Mouse (Mus musculus) kidney, embryonic 15.5 days (tissue): ENCODE results near the gene Mrpl22. TPM values are rescaled to one million over a fixed set of nuclear protein-coding genes. Genes with fewer than 3 reads are reported as not detected.
A peak's percentile ranks its signal among the peaks of the same experiment; 100 is the strongest.
"Not testable (repeated sequence)": the region's sequence is repeated elsewhere in the genome, so short reads cannot be mapped to it uniquely, and the experiment has no call there.

ENCODE experiments used
- ATAC-seq: fragments of 200-750 bp; cut with Nextera tagmentation; replicated peaks from 2 replicates; pipeline ENCODE4 v1.8.0; 2017; ENCODE audit warnings: moderate TSS enrichment; ENCODE audit not compliant: low FRiP score
- H3K27ac ChIP-seq: fragments of 300-500 bp; sonication (generic); 2 replicates; pipeline ENCODE4 v1.5.1; 2015; ENCODE audit warnings: mild to moderate bottlenecking, inconsistent platforms
- H3K27me3 ChIP-seq: fragments of 300-500 bp; sonication (generic); 2 replicates; pipeline ENCODE4 v1.6.1; 2015; ENCODE audit warnings: inconsistent platforms
- H3K36me3 ChIP-seq: fragments of 300-500 bp; sonication (generic); 2 replicates; pipeline ENCODE4 v1.6.1; 2015; ENCODE audit warnings: inconsistent platforms
- H3K4me1 ChIP-seq: fragments of 300-500 bp; sonication (generic); 2 replicates; pipeline ENCODE4 v1.6.1; 2015; ENCODE audit warnings: inconsistent platforms
- H3K4me2 ChIP-seq: fragments of 300-500 bp; sonication (generic); 2 replicates; pipeline ENCODE4 v1.6.1; 2015; ENCODE audit warnings: moderate library complexity, mild to moderate bottlenecking, inconsistent platforms
- H3K4me3 ChIP-seq: fragments of 300-500 bp; sonication (generic); replicated peaks from 2 replicates; pipeline ENCODE4 v1.5.1; 2015; ENCODE audit warnings: mild to moderate bottlenecking, inconsistent platforms
- H3K9ac ChIP-seq: fragments of 300-500 bp; sonication (generic); 2 replicates; pipeline ENCODE4 v1.6.1; 2015; ENCODE audit warnings: mild to moderate bottlenecking, inconsistent platforms
- H3K9me3 ChIP-seq: fragments of 300-500 bp; sonication (generic); replicated peaks from 2 replicates; pipeline ENCODE4 v1.6.1; 2016; ENCODE audit warnings: inconsistent platforms
- WGBS: fragments of 180-500 bp; shearing (Covaris S2); methylation state at CpG from one replicate; pipeline ENCODE4 v1.1.7; 2015; ENCODE audit warnings: mixed read lengths; 5-methylcytosine and 5-hydroxymethylcytosine counted together
- polyA plus RNA-seq: library from polyadenylated mRNA; unstranded; fragments of >200 nt; fragmentation: Nextera tagmentation; extraction: Ambion mirVana; gene quantifications from 2 replicates; pipeline ENCODE4 v1.2.1, GENCODE M21; 2015

Mrpl22 gene
- polyA plus RNA-seq, 1 experiment from 2014 or later, result 145 TPM

- Histone ChIP-seq H3K4me1 (peaks cover 11% of the 10 kb centered on the region), H3K9ac (no peak overlapping the region), H3K4me3 (no peak overlapping the region), H3K27ac (no peak overlapping the region), H3K36me3 (no peaks in the 10 kb centered on the region), H3K27me3 (no peaks in the 10 kb centered on the region), H3K9me3 (no peaks in the 10 kb centered on the region), H3K4me2 (no peak overlapping the region)
- WGBS, result 89% methylated on average over 6 of the region's 6 CpGs
- no peak for ATAC-seq
Observed at GRCm38 (mm10) chr11:58189675-58190074, 18.2 kb downstream of the Mrpl22 start.

- Histone ChIP-seq H3K4me1 (peaks cover 18% of the 10 kb centered on the region), H3K9me3 (no peaks in the 10 kb centered on the region), H3K4me2 (no peak overlapping the region), H3K9ac (no peak overlapping the region), H3K36me3 (no peaks in the 10 kb centered on the region), H3K4me3 (no peak overlapping the region), H3K27ac (peak overlapping the region; percentile 37; the same call in 1 of the 2 replicates), H3K27me3 (no peaks in the 10 kb centered on the region)
- 78% methylated on average over 3 of the region's 3 CpGs for WGBS
- ATAC-seq, result no peak
Observed at GRCm38 (mm10) chr11:58193326-58193725, 21.9 kb downstream of the Mrpl22 start.

DNA sequence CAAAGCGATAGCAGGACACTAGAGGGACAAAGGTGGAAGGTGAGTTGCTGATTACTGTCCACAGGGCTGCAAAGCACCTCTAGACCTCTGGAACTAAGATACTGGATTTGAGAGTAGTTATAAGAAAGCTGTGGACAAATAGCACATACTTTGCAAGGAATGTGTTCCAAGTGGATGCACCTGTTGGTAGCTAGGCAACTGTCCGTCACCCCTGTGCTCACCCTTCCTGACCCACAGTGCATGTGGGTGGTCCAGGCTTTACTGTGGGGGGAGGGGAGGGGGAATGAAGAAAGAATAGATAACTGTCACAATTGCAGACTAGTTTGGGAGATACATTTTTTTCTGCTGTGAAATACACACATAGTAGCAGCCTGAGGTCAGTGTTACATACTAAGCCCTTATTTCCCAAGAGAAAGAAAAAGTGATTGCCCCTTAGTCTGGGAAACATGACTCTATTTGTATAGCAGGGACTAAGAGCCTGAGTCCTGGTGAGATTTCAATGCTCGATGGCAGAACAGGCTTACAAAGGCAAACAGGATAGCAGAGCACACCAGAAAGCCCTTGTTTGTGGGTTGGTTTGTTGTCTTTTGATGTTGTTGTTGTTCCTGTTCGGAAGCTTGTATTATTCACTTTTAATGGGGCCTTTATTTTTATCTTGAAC is 22.5 kb downstream of the Mrpl22 start:
- Histone ChIP-seq H3K4me3 (no peak overlapping the region), H3K9me3 (no peaks in the 10 kb centered on the region), H3K27ac (peak overlapping the region; percentile 37; the same call in 1 of the 2 replicates), H3K36me3 (no peaks in the 10 kb centered on the region), H3K4me2 (0 out of 2 replicates have a peak overlapping the region, but pooled peaks have one; percentile 1), H3K27me3 (no peaks in the 10 kb centered on the region), H3K9ac (no peak overlapping the region), H3K4me1 (peaks cover 18% of the 10 kb centered on the region)
- WGBS, result 48% methylated on average over 4 of the region's 4 CpGs
- no peak; the same call in 1 of the 2 replicates for ATAC-seq

DNA sequence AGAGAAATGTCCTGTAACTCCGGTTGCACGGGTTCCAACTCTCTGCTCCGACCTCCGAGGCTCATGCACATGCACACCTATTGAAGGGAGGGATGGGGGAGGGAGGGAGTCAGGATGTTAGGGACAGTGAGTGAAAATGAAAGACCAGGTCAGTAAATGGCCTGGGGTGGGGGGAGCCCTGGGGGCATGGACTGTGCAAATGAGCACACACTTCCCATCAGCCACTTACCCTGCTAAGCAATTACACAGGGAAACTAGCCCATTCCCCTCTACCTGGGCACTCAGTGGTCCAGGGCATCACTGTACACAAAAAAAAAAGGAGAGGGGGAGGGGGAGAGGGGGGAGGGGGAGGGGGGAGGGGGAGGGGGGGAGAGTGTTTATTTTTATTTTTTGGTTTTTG is 27.2 kb downstream of the Mrpl22 start:
- 88% methylated on average over 4 of the region's 4 CpGs for WGBS
- Histone ChIP-seq H3K4me2 (peak overlapping the region; percentile 62), H3K9ac (no peak overlapping the region), H3K36me3 (no peaks in the 10 kb centered on the region), H3K9me3 (no peaks in the 10 kb centered on the region), H3K4me3 (peak overlapping the region; percentile 69), H3K27ac (no peak overlapping the region), H3K27me3 (no peaks in the 10 kb centered on the region), H3K4me1 (peaks cover 13% of the 10 kb centered on the region)
- no peak for ATAC-seq

DNA sequence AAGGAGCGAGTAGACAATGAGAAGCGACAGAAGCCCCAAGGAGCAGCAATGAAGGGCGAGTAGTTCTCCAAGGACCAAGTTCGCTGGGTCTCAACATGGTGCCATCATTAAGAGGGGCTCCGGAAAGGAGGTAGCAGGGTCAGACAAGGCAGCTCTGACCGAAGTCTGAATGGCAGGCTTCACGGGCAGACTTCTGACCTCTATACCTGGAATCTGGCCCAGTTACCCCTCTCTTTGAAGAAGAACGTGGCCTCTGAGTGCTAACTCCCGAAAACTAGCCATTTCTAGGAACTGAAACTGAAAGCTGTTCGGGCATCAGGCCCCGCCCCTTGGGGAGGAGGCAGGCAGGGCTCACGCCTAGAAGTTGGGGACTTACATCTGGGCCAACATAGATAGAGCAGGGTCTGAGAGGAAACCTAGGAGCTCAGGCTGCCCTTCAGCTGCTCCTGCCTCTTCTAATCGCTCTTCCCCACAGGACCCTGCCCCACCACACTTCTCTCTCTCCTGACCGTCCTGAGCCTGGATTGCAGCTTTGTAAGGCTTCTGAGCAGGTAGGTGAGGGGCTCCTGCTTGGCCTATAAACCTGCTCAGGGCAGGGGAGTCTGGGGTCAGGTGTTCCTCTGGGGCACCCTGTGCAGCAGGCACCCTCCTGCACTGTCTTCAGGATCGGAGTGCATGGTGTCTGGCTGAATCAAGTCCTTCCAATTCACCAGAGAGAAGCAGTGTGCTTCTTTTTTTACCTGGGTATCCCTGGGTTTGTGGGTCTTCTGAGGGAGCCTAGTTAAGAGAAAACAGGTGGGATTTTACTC is 28.0 kb downstream of the Mrpl22 start, which contains the start of the genes Igtp and Irgm2:
TSS of gene Igtp (plus strand) at position 328 of the 809 bp plus-strand sequence.
TSS of gene Irgm2 (plus strand) at position 390 of the 809 bp plus-strand sequence.
- not testable (repeated sequence) for H3K36me3 ChIP-seq, H3K27me3 ChIP-seq, H3K9me3 ChIP-seq, H3K4me1 ChIP-seq
- peak within 1 kb of the TSS; percentile 74; the same call in 1 of the 2 replicates for H3K27ac ChIP-seq
- 7% methylated on average over 14 of the region's 15 CpGs for WGBS
- H3K4me3 ChIP-seq, result peak within 1 kb of the TSS; percentile 69
- H3K4me2 ChIP-seq, result peak within 1 kb of the TSS; percentile 62
- H3K9ac ChIP-seq, result peak within 1 kb of the TSS; percentile 43
- ATAC-seq, result peak; percentile 93

DNA sequence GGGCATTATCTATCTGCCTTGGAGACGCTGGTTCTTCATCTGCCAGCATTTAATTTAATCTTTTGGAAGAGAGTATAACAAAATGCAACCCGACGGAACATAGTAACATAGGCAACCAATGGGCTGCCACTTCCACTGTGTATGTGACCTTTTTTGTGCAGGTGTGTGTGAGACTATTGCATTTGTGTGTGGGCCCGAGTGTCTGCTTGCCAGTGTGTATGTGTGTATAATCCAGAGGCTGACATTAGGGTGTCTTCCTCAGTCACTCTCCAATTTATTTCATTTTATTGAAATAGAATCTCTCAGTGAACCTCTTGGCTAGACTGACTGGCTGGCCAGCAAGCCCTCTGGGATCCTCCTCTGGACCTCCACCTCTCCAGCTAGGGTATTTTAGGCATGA is 28.8 kb downstream of the Mrpl22 start:
- Histone ChIP-seq H3K9ac (no peak overlapping the region), H3K4me3 (no peak overlapping the region), H3K4me1 (0 out of 2 replicates have a peak, but pooled peaks cover 5% of the 10 kb centered on the region), H3K4me2 (no peak overlapping the region), H3K27ac (no peak overlapping the region), H3K36me3 (no peaks in the 10 kb centered on the region), H3K27me3 (no peaks in the 10 kb centered on the region), H3K9me3 (no peaks in the 10 kb centered on the region)
- ATAC-seq, result no peak
- WGBS, result 92% methylated on average over 4 of the region's 4 CpGs

DNA sequence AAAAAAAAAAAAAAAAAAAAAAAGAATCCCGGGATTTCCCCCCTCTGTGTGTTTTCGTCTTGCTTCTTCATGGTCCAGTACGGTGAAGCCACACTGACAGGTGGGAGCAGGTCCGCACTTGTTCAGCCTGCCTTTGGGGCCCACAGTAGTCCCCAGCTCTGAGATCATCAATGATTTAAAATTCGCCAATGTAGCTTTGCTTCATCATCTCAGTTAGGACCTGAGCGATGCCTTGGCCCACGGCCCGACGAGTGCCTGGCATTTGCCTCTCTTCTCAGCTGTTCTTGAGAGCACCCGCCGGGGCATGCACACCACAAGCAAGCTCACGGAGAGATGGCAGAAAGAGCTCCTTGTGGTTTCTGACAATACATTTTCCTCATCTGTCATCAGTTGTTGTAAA is 29.6 kb downstream of the Mrpl22 start:
- H3K36me3 ChIP-seq, result no peaks in the 10 kb centered on the region
- H3K4me3 ChIP-seq, result no peak overlapping the region
- no peak overlapping the region for H3K4me2 ChIP-seq
- H3K9me3 ChIP-seq, result no peaks in the 10 kb centered on the region
- H3K27me3 ChIP-seq, result no peaks in the 10 kb centered on the region
- H3K27ac ChIP-seq, result no peak overlapping the region
- ATAC-seq, result no peak
- no peak overlapping the region for H3K9ac ChIP-seq
- H3K4me1 ChIP-seq, result no peaks in the 10 kb centered on the region
- WGBS, result 88% methylated on average over 12 of the region's 12 CpGs

DNA sequence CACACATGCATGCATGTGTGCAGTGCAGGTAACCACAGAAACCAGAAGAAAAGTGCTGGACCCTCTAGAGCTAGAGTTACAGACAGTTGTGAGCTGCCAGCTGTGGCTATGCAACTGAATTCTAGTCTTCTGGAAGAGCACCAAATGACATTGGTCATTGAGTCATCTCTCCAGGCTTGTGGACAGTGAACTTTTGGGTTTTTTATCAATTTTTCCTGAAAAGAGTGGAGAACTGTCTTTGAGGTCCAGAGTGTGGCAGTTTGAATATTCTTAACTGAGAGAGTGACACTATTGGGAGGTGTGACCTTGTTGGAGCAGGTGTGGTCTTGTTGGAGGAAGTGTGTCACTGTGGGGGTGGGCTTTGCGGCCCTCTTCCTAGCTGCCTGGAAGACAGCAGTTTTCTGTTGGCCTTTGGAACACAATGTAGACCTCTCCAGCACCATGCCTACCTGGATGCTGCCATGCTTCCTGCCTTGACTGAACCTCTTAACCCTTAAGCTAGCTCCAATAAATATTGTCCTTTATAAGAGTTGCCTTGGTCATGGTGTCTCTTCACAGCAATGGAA is 38.9 kb downstream of the Mrpl22 start:
- no peak for ATAC-seq
- 91% methylated on average over 1 of the region's 1 CpGs for WGBS
- H3K9me3 ChIP-seq, result no peaks in the 10 kb centered on the region
- H3K4me1 ChIP-seq, result peaks cover 9% of the 10 kb centered on the region
- H3K27me3 ChIP-seq, result no peaks in the 10 kb centered on the region
- no peak overlapping the region for H3K4me3 ChIP-seq
- no peaks in the 10 kb centered on the region for H3K36me3 ChIP-seq
- H3K9ac ChIP-seq, result no peak overlapping the region
- H3K27ac ChIP-seq, result no peak overlapping the region
- no peak overlapping the region for H3K4me2 ChIP-seq

DNA sequence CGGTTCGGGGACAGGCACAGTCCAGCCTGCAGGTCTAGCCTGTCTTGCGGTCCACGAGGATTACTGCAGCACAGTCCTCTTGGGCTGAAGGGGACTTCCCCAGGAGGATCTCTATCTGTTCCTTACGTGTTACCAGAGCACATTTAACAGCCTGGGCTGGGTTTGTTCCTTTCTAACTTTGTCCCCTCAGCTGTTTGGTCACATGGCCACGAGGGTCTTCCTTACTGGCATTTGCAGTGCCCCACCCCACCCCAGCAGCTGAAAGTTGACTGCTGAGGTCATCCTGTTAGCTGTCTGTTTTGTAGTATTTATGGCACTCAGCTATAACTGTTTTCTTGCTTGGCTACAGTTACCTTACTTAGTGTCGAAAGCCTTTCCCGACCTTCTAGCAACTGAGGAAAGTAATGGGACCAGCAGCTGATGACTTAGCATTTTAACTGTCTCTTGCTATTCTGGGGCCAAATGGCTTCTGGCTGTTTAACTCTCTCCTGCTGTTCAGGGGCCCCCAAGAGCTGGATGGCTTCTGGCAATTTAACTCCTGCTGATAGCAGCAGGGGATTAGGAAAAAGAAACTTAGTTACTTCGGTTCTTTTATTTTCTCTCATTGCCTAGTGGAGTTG is 39.7 kb downstream of the Mrpl22 start:
- WGBS, result 25% methylated on average over 9 of the region's 9 CpGs
- Histone ChIP-seq H3K4me2 (peak overlapping the region; percentile 5; the same call in 1 of the 2 replicates), H3K9me3 (no peaks in the 10 kb centered on the region), H3K36me3 (no peaks in the 10 kb centered on the region), H3K27me3 (no peaks in the 10 kb centered on the region), H3K9ac (no peak overlapping the region), H3K4me3 (no peak overlapping the region), H3K27ac (no peak overlapping the region), H3K4me1 (peaks cover 9% of the 10 kb centered on the region)
- no peak for ATAC-seq

DNA sequence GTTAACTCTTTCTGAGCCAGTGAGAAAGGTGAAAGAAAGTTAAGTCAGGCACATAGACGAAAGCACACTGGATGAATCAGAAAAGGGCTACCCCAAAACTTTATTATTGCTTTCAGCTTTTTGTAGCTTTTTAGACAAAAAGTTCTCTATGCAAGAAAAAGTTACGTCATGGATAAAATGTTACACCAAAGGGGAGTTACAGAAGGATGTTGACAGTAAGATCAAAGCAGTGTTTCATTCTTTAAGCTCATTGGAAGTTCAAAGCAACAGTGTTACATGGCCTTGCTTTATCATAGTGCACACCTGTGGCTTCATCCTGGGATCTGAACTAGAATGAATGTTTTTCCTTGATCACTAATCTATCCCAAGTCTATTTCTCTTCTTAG is 40.2 kb downstream of the Mrpl22 start:
- H3K4me2 ChIP-seq, result peak overlapping the region; percentile 5; the same call in 1 of the 2 replicates
- no peak overlapping the region for H3K27ac ChIP-seq
- ATAC-seq, result no peak
- no peak overlapping the region for H3K4me3 ChIP-seq
- no peak overlapping the region for H3K9ac ChIP-seq
- no peaks in the 10 kb centered on the region for H3K27me3 ChIP-seq
- H3K9me3 ChIP-seq, result no peaks in the 10 kb centered on the region
- WGBS, result 19% methylated on average over 2 of the region's 2 CpGs
- peaks cover 9% of the 10 kb centered on the region for H3K4me1 ChIP-seq
- no peaks in the 10 kb centered on the region for H3K36me3 ChIP-seq

DNA sequence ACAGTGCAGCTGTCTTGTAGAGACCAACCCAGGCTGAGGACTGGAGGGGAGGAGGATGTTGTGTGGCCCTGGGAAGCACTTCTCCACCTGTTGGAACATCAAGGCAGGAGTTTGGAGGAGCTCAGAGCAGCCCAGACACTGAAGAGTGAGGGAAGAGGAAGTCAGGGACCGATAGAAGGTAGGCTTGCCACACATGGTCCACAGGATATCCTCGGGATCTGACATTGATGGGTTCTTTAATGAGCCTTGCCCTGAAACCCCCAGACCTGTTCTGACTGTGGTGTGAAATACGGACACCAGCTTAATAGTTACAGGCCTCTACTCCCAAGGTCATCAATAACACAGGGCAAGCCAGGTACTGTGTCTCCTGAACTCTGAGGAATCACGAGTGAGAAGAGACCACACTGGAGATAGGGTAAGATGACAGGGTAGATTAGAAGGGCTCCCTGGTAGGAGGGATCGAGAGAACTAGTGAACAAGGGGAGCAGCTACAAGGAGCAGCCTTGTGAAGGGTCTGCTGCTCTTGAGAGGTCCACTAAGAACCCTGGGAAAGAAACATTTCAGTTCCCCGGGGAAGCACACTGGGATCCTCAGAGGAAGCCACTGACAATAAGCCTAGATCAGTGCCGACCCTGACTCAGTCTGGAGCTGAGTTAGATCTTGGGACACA is 42.3 kb downstream of the Mrpl22 start:
- ATAC-seq, result no peak
- Histone ChIP-seq H3K9me3 (no peaks in the 10 kb centered on the region), H3K9ac (no peak overlapping the region), H3K4me1 (peaks cover 9% of the 10 kb centered on the region), H3K4me2 (0 out of 2 replicates have a peak overlapping the region, but pooled peaks have one; percentile 62), H3K4me3 (no peak overlapping the region; the same call in 1 of the 2 replicates), H3K27me3 (no peaks in the 10 kb centered on the region), H3K36me3 (no peaks in the 10 kb centered on the region), H3K27ac (no peak overlapping the region)
- 80% methylated on average over 7 of the region's 7 CpGs for WGBS
